Mouse (Mus musculus): ENCODE data around the gene Grwd1. TPM values are rescaled to one million over a fixed set of nuclear protein-coding genes. Genes with fewer than 3 reads are reported as not detected.

Grwd1 gene
- polyA plus RNA-seq, 1 experiment from 2014 or later: 41.9 TPM

DNA sequence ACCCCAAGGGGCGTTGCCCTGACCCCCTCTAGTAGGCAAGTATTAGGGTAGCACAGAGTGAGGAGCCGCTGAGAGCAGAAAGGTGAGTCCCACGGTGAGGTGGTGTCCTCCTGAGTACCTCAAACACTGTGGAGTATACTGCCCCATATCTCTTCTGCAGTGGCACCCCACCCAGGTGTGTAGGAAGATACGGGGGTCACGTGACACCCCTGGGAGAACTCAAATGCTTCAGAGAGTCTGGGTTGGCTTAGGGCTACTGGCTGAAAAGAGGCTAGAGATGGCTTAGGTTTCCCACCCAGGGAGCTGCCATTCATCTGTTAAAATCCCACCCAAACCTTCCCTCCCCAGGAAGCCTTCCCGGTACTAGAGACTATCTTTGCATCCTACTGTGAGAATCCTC, 33.8 kb downstream of the Grwd1 start:
- Histone ChIP-seq H3K27ac (replicated peaks) (no peak overlapping the region), H3K27me3 (replicated peaks) (peaks cover 93% of the 10 kb centered on the region), H3K9ac (no peak overlapping the region), H3K4me2 (no peak overlapping the region; the same call in 1 of the 2 replicates), H3K9me3 (no peaks in the 10 kb centered on the region), H3K36me3 (no peaks in the 10 kb centered on the region), H3K4me1 (peaks cover 29% of the 10 kb centered on the region), H3K4me3 (no peak overlapping the region)
- ATAC-seq (ENCODE audit: extremely low read depth, insufficient number of reproducible peaks, low FRiP score, low TSS enrichment): no peak
- 31% methylated on average over 6 of the region's 6 CpGs for WGBS

DNA sequence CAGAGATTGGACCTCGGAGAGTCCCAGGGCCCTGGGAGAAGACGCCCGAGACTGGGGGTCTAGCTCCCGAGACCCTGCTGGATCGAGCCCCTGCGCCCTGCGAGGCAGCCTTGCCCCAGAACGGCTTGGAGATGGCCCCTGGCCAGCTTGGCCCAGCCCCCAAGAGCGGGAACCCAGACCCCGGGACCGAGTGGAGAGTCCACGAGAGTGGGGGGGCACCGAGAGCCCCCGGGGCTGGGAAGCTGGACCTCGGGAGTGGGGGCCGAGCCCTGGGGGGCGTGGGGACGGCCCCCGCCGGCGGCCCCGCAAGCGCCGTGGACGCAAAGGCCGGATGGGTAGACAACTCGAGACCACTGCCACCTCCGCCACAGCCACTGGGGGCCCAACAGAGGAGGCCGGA, 35.8 kb downstream of the Grwd1 start:
- Histone ChIP-seq H3K9ac (no peak overlapping the region), H3K27me3 (replicated peaks) (peaks cover 84% of the 10 kb centered on the region), H3K36me3 (0 out of 2 replicates have a peak, but pooled peaks cover 4% of the 10 kb centered on the region), H3K27ac (replicated peaks) (no peak overlapping the region), H3K4me2 (no peak overlapping the region), H3K4me3 (no peak overlapping the region), H3K9me3 (no peaks in the 10 kb centered on the region), H3K4me1 (peaks cover 28% of the 10 kb centered on the region)
- ATAC-seq (ENCODE audit: extremely low read depth, insufficient number of reproducible peaks, low FRiP score, low TSS enrichment): no peak
- 86% methylated on average over 29 of the region's 29 CpGs for WGBS

DNA sequence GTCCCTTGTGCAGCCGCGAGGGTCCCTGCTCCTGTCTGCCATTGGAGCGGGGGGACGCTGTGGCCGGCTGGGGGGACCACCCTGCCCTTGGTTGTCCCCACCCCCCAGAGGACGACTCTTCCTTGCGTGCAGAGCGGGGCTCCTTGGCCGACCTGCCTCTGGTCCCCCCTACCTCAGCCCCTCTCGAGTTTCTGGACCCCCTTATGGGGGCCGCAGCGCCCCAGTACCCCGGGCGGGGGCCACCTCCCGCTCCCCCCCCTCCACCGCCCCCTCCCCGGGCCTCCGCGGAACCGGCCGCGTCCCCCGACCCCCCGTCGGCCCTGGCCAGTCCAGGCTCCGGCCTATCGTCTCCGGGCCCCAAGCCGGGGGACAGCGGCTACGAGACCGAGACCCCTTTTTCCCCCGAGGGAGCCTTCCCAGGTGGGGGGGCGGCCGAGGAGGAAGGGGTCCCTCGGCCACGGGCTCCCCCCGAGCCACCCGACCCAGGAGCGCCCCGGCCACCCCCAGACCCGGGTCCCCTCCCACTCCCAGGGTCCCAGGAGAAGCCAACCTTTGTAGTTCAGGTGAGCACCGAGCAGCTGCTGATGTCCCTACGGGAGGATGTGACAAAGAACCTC, 36.7 kb downstream of the Grwd1 start:
- 0 out of 2 replicates have a peak, but pooled peaks cover 8% of the 10 kb centered on the region for H3K36me3 ChIP-seq
- H3K4me2 ChIP-seq: no peak overlapping the region
- H3K27ac ChIP-seq (replicated peaks): no peak overlapping the region
- WGBS: 67% methylated on average over 38 of the region's 44 CpGs
- no peaks in the 10 kb centered on the region for H3K9me3 ChIP-seq
- H3K4me1 ChIP-seq: peaks cover 28% of the 10 kb centered on the region
- no peak overlapping the region for H3K4me3 ChIP-seq
- no peak overlapping the region for H3K9ac ChIP-seq
- H3K27me3 ChIP-seq (replicated peaks): peaks cover 75% of the 10 kb centered on the region
- no peak for ATAC-seq (ENCODE audit: extremely low read depth, insufficient number of reproducible peaks, low FRiP score, low TSS enrichment)

DNA sequence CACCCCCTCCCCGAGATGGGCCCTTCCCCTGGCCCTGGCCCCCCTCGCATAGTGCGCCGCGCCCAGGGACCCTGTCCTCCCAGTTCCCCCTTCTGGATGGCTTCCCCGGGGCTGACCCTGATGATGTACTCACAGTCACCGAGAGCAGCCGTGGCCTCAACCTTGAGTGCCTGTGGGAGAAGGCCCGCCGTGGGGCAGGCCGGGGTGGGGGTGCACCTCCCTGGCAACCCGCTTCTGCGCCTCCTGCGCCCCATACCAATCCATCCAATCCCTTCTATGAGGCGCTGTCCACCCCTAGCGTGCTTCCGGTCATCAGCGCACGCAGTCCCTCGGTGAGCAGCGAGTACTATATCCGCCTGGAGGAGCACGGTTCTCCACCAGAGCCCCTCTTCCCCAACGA, 37.5 kb downstream of the Grwd1 start:
- no peak overlapping the region for H3K9ac ChIP-seq
- H3K27ac ChIP-seq (replicated peaks): no peak overlapping the region
- H3K4me1 ChIP-seq: peaks cover 22% of the 10 kb centered on the region
- 0 out of 2 replicates have a peak, but pooled peaks cover 10% of the 10 kb centered on the region for H3K36me3 ChIP-seq
- peaks cover 69% of the 10 kb centered on the region for H3K27me3 ChIP-seq (replicated peaks)
- 58% methylated on average over 24 of the region's 24 CpGs for whole genome bisulfite sequencing
- no peak overlapping the region for H3K4me3 ChIP-seq
- no peak for ATAC-seq (ENCODE audit: extremely low read depth, insufficient number of reproducible peaks, low FRiP score, low TSS enrichment)
- H3K9me3 ChIP-seq: no peaks in the 10 kb centered on the region
- H3K4me2 ChIP-seq: no peak overlapping the region

DNA sequence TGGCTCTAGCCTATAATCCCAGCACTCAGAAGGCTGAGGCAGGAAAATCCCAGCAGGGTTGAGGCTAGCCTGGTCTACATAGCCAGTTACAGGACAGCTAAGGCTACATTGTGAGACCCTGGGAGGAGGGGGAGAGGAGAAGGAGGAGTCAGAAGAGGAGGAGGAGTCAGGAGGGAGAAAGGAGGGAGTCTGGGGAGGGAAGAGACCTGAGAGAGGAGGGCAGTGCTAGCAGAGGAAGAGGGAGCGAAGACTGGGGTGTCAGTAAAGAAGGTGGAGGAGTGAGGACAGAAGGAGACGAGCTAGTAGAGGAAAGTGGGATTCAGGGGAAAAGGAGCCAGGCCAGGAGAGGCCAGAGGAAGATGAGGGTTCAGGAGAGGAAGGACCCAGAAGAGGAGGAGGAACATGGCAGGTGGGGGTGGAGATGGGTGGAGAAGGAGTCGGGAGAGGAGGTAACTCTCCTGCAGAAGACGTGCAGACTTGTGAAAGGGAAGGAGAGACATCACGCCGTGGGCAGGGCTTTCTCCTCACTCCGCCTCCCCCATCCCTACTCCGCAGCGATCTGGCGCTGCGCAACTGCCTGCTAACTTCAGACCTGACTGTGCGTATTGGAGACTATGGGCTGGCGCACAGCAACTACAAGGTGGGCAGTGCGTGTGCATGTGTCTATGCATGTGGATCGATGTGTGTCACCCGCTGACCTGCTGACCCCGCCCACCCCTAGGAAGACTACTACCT, 38.8 kb downstream of the Grwd1 start:
- no peak for ATAC-seq (ENCODE audit: extremely low read depth, insufficient number of reproducible peaks, low FRiP score, low TSS enrichment)
- no peak overlapping the region for H3K4me2 ChIP-seq
- H3K9ac ChIP-seq: no peak overlapping the region
- H3K27me3 ChIP-seq (replicated peaks): peaks cover 69% of the 10 kb centered on the region
- no peaks in the 10 kb centered on the region for H3K9me3 ChIP-seq
- no peak overlapping the region for H3K4me3 ChIP-seq
- H3K4me1 ChIP-seq: peaks cover 12% of the 10 kb centered on the region
- 58% methylated on average over 17 of the region's 17 CpGs for WGBS
- 0 out of 2 replicates have a peak, but pooled peaks cover 10% of the 10 kb centered on the region for H3K36me3 ChIP-seq
- no peak overlapping the region for H3K27ac ChIP-seq (replicated peaks)

DNA sequence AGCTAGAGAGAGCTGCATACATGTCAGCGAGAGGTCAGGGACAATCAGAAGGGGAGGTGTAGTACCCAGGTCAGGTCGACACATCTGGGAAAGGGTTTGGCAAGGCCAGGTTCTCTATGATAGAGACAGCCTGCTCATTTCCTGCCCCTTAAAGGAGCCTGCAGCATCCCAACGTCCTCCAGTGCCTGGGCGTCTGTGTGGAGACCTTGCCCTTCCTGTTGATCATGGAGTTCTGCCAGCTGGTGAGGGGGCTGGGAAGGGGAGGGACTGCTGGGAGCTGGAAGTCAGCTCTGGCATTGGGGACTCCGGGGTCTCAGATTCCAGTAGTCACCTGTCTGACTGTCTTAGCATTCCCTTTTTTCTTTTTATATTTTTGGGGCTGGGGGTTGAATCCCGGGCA, 40.0 kb downstream of the Grwd1 start:
- no peaks in the 10 kb centered on the region for H3K9me3 ChIP-seq
- no peak overlapping the region for H3K9ac ChIP-seq
- H3K4me3 ChIP-seq: no peak overlapping the region
- H3K4me1 ChIP-seq: peaks cover 24% of the 10 kb centered on the region
- no peak overlapping the region for H3K27ac ChIP-seq (replicated peaks)
- H3K36me3 ChIP-seq: 0 out of 2 replicates have a peak, but pooled peaks cover 10% of the 10 kb centered on the region
- WGBS: 42% methylated on average over 6 of the region's 6 CpGs
- no peak for ATAC-seq (ENCODE audit: extremely low read depth, insufficient number of reproducible peaks, low FRiP score, low TSS enrichment)
- no peak overlapping the region for H3K4me2 ChIP-seq
- peaks cover 69% of the 10 kb centered on the region for H3K27me3 ChIP-seq (replicated peaks)

DNA sequence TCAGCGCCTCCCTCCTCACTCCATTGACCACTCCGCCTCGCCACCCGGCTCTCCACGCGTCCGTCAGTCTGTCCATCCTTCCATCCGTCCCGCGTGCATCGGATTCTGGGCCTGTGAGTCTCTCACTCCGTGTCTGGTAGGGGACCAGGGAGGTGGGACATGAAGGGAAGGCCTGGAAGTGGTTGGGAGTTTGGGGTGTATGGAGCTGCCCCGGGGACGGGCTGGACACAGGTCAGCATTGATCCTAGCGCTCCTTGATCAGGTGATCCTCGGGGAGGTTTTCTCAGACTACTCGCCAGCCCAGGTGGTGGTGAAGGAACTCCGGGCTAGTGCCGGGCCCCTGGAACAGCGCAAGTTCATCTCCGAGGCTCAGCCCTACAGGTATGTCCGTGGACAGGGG, 43.1 kb downstream of the Grwd1 start:
- Histone ChIP-seq H3K4me1 (peaks cover 41% of the 10 kb centered on the region), H3K4me2 (no peak overlapping the region), H3K9me3 (no peaks in the 10 kb centered on the region), H3K27ac (replicated peaks) (no peak overlapping the region), H3K4me3 (no peak overlapping the region), H3K27me3 (replicated peaks) (peaks cover 67% of the 10 kb centered on the region), H3K36me3 (0 out of 2 replicates have a peak, but pooled peaks cover 10% of the 10 kb centered on the region), H3K9ac (no peak overlapping the region)
- no peak for ATAC-seq (ENCODE audit: extremely low read depth, insufficient number of reproducible peaks, low FRiP score, low TSS enrichment)
- 71% methylated on average over 22 of the region's 22 CpGs for WGBS

DNA sequence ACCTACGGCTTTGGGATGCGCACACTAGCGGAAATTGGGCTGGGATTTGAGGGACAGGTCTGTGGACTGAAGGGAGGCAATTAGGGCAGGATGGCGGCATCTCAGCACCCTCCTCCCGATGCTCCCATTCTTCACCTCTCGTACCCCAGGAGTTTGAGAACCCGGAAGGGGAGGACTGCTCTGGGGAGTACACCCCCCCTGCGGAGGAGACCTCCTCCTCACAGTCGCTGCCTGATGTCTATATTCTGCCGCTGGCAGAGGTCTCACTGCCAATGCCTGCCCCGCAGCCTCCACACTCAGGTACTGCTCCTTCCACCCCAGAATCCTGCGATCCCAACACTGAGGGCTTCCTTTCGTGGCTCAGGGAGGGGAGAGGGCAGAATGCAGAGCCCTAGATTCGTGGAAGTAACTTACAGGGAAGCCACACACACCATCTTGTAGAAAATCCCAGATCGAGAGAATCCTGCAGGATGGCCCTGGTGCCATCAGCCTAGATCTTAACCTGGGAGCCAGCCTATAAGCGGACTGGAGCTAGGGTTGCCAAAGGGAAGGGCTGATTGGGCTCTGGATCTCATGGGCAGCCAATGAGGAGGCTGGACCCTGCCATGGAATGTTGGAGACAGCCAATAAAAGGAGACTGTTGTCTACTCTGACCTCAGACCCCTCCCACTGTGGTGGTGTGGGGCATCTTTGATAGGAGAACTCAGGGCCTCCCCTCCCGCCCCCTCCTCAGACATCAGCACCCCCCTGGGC, 43.9 kb downstream of the Grwd1 start:
- Histone ChIP-seq H3K4me3 (peak overlapping the region; percentile 61), H3K27ac (replicated peaks) (no peak overlapping the region), H3K9me3 (no peaks in the 10 kb centered on the region), H3K4me2 (peak overlapping the region; percentile 84), H3K27me3 (replicated peaks) (peaks cover 67% of the 10 kb centered on the region), H3K4me1 (peaks cover 41% of the 10 kb centered on the region), H3K9ac (peak overlapping the region; percentile 60), H3K36me3 (0 out of 2 replicates have a peak, but pooled peaks cover 10% of the 10 kb centered on the region)
- WGBS: 6% methylated on average over 17 of the region's 17 CpGs
- no peak for ATAC-seq (ENCODE audit: extremely low read depth, insufficient number of reproducible peaks, low FRiP score, low TSS enrichment)

DNA sequence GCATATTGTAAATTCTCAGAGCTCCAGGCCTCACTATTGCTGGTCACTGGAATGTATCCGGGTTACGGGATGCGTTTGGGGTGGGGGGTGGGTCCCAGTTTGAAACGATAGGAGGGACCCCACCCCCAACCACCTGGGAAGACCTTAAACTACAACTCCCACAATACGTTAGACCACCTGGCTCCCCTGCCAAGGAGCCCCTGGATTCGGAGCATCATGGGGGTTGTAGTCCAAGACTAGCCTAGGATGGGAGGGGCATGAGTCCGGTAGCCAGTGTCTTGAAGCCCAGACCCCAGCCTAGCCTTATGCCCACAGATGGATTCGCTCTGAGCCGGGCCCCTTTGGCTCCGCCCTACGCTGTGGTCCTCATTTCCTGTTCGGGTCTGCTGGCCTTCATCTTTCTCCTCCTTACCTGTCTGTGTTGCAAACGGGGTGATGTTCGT, 44.6 kb downstream of the Grwd1 start:
- no peak for ATAC-seq (ENCODE audit: extremely low read depth, insufficient number of reproducible peaks, low FRiP score, low TSS enrichment)
- peak overlapping the region; percentile 84 for H3K4me2 ChIP-seq
- no peak overlapping the region for H3K27ac ChIP-seq (replicated peaks)
- peak overlapping the region; percentile 61 for H3K4me3 ChIP-seq
- peak overlapping the region; percentile 79 for H3K9ac ChIP-seq
- no peaks in the 10 kb centered on the region for H3K9me3 ChIP-seq
- peaks cover 69% of the 10 kb centered on the region for H3K27me3 ChIP-seq (replicated peaks)
- 0 out of 2 replicates have a peak, but pooled peaks cover 10% of the 10 kb centered on the region for H3K36me3 ChIP-seq
- 2% methylated on average over 14 of the region's 14 CpGs for WGBS
- peaks cover 39% of the 10 kb centered on the region for H3K4me1 ChIP-seq

DNA sequence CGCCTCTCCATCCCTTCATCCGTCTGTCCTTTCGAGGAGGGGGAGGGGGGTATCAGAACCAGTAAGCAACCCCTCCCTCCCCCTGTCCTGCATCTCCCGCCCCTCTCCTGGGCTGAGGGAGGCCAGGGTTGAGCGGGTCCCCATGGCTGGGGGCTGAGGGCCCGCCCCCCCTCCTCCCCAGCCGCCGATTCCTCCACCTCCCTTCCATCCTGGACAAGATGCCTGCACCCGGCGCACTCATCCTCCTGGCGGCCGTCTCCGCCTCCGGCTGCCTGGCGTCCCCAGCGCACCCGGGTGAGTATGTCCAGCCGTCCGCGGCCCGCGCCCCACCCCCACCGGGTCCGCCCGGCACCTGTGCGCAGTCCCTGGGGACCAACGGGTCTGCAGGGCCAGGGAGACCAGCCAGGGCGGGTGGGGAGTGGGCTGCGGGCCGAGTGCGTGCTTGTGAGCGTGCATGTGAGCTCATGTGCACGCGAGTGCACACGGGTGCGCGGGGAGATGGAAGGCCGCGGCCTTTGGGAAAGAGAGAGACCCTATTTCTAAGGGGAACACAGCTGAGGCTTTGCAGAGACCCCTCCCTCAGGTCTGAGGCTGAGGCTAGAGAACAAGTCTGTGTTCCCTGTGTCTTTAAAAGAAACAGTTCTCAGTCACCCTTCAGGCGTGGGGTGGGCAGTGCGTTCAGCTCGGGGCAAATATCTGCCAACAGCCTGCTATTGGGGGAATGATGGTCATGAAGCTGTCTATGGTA, 45.2 kb downstream of the Grwd1 start:
- 0 out of 2 replicates have a peak, but pooled peaks cover 10% of the 10 kb centered on the region for H3K36me3 ChIP-seq
- peak overlapping the region; percentile 84 for H3K4me2 ChIP-seq
- WGBS: under 1% methylated on average over 37 of the region's 42 CpGs
- peaks cover 75% of the 10 kb centered on the region for H3K27me3 ChIP-seq (replicated peaks)
- peaks cover 33% of the 10 kb centered on the region for H3K4me1 ChIP-seq
- H3K9me3 ChIP-seq: no peaks in the 10 kb centered on the region
- H3K9ac ChIP-seq: peak overlapping the region; percentile 79
- no peak for ATAC-seq (ENCODE audit: extremely low read depth, insufficient number of reproducible peaks, low FRiP score, low TSS enrichment)
- no peak overlapping the region for H3K27ac ChIP-seq (replicated peaks)
- peak overlapping the region; percentile 61 for H3K4me3 ChIP-seq

Measured in heart, embryonic 13.5 days (tissue).